Mouse (Mus musculus) brain, embryonic 14.5 days (tissue): ENCODE measurements around the gene Plppr4.

ENCODE experiments used
- CTCF ChIP-seq: fragments of 200-500 bp; IDR thresholded peaks from 2 replicates; pipeline ENCODE4 v1.5.1; 2012; ENCODE audit warnings: inconsistent platforms, mild to moderate bottlenecking, moderate library complexity, borderline replicate concordance; ENCODE audit not compliant: insufficient read depth, insufficient read length; ENCODE audit errors: extremely low read depth
- POLR2A ChIP-seq: fragments of 200-500 bp; IDR thresholded peaks from 2 replicates; pipeline ENCODE4 v1.6.1; 2012; ENCODE audit warnings: mild to moderate bottlenecking, inconsistent platforms, borderline replicate concordance; ENCODE audit not compliant: poor library complexity, insufficient read depth, insufficient read length, severe bottlenecking; ENCODE audit errors: extremely low read depth

- TF ChIP-seq POLR2A (no peak), CTCF (no peak)
Measured at GRCm38 (mm10) chr3:117326551-117326950, 34.1 kb downstream of the Plppr4 start.
